Mouse (Mus musculus) small intestine, adult 2 months (tissue): Measurements from ENCODE around the gene Rars2. TPM values are rescaled to one million over a fixed set of nuclear protein-coding genes. Genes with fewer than 3 reads are reported as not detected.
A peak's percentile ranks its signal among the peaks of the same experiment; 100 is the strongest.

ENCODE experiments used
- H3K27ac ChIP-seq: fragments of 200-500 bp; 2 replicates; pipeline ENCODE4 v1.5.1; 2012; ENCODE audit warnings: low read depth, low read length, control low read depth, inconsistent platforms; ENCODE audit not compliant: insufficient read depth
- H3K27me3 ChIP-seq: fragments of 200-500 bp; 2 replicates; pipeline ENCODE4 v1.6.1; 2012; ENCODE audit warnings: mild to moderate bottlenecking, moderate library complexity, low read length, inconsistent platforms; ENCODE audit not compliant: control insufficient read depth, insufficient read depth
- H3K36me3 ChIP-seq: fragments of 200-500 bp; 2 replicates; pipeline ENCODE4 v1.6.1; 2012; ENCODE audit warnings: mild to moderate bottlenecking, low read length, control low read depth, inconsistent platforms; ENCODE audit not compliant: control insufficient read depth, insufficient read depth
- H3K4me1 ChIP-seq: fragments of 200-500 bp; 2 replicates; pipeline ENCODE4 v1.6.1; 2012; ENCODE audit warnings: low read length, inconsistent platforms, mixed read lengths; ENCODE audit not compliant: control insufficient read depth, insufficient read depth, insufficient read length
- H3K4me3 ChIP-seq: fragments of 200-500 bp; 2 replicates; pipeline ENCODE4 v1.5.1; 2012; ENCODE audit warnings: low read depth, mild to moderate bottlenecking, control low read depth, inconsistent platforms, low read length, moderate library complexity
- CTCF ChIP-seq: fragments of 200-500 bp; IDR thresholded peaks from 2 replicates; pipeline ENCODE4 v1.5.1; 2012; ENCODE audit warnings: low read depth, mild to moderate bottlenecking, control low read depth, inconsistent platforms, low read length, moderate library complexity, mixed read lengths; ENCODE audit not compliant: insufficient replicate concordance, insufficient read length; ENCODE audit errors: extremely low read depth
- POLR2A ChIP-seq: fragments of 200-500 bp; IDR thresholded peaks from 2 replicates; pipeline ENCODE4 v1.6.1; 2012; ENCODE audit warnings: low read depth, mild to moderate bottlenecking, control low read depth, inconsistent platforms, low read length, moderate library complexity
- WGBS: fragments of 180-500 bp; shearing (Covaris S2); methylation state at CpG from one replicate; pipeline ENCODE4 v1.1.7; 2018; 5-methylcytosine and 5-hydroxymethylcytosine counted together
- polyA plus RNA-seq: library from polyadenylated mRNA; depleted of rRNA; stranded (reverse); fragments of >200 nt; gene quantifications from 2 replicates; pipeline ENCODE4 v1.2.3, GENCODE M21; 2012

The Rars2 gene
- polyA plus RNA-seq, 1 experiment: 5.6 TPM

- Histone ChIP-seq H3K4me1 (no peaks in the 10 kb centered on the region), H3K36me3 (peaks cover 40% of the 10 kb centered on the region), H3K27me3 (no peaks in the 10 kb centered on the region), H3K4me3 (no peak overlapping the region), H3K27ac (no peak overlapping the region)
- 94% methylated on average over 3 of the region's 3 CpGs for WGBS
- no peak for TF ChIP-seq CTCF
- TF ChIP-seq POLR2A: no peak
Observed at GRCm38 (mm10) chr4:34583427-34583826, 31.3 kb upstream of the Rars2 start.

- H3K4me3 ChIP-seq: no peak overlapping the region
- no peaks in the 10 kb centered on the region for H3K4me1 ChIP-seq
- peaks cover 32% of the 10 kb centered on the region for H3K36me3 ChIP-seq
- H3K27ac ChIP-seq: no peak overlapping the region
- 77% methylated on average over 7 of the region's 7 CpGs for WGBS
- no peaks in the 10 kb centered on the region for H3K27me3 ChIP-seq
- TF ChIP-seq POLR2A (no peak), CTCF (no peak)
Observed at GRCm38 (mm10) chr4:34584871-34585607, 29.7 kb upstream of the Rars2 start.

- TF ChIP-seq POLR2A: no peak
- no peak for TF ChIP-seq CTCF
- 95% methylated on average over 6 of the region's 6 CpGs for WGBS
- Histone ChIP-seq H3K27ac (no peak overlapping the region), H3K4me3 (no peak overlapping the region), H3K36me3 (peaks cover 37% of the 10 kb centered on the region), H3K4me1 (no peaks in the 10 kb centered on the region), H3K27me3 (no peaks in the 10 kb centered on the region)
Observed at GRCm38 (mm10) chr4:34603123-34603522, 11.6 kb upstream of the Rars2 start.

- 97% methylated on average over 10 of the region's 10 CpGs for WGBS
- Histone ChIP-seq H3K27me3 (no peaks in the 10 kb centered on the region), H3K4me1 (no peaks in the 10 kb centered on the region), H3K4me3 (no peak overlapping the region), H3K27ac (no peak overlapping the region), H3K36me3 (peaks cover 28% of the 10 kb centered on the region)
- TF ChIP-seq CTCF (no peak), POLR2A (no peak)
Observed at GRCm38 (mm10) chr4:34606658-34607057, 8.1 kb upstream of the Rars2 start.

GRCm38 (mm10) chr4:34613571-34614145 is 1.1 kb upstream of the Rars2 start:
- TF ChIP-seq CTCF (no peak), POLR2A (no peak)
- Histone ChIP-seq H3K27me3 (no peaks in the 10 kb centered on the region), H3K36me3 (peaks cover 4% of the 10 kb centered on the region; the same call in 1 of the 2 replicates), H3K4me1 (peaks cover 4% of the 10 kb centered on the region), H3K4me3 (no peak overlapping the region), H3K27ac (no peak overlapping the region)
- WGBS: 32% methylated on average over 6 of the region's 6 CpGs

GRCm38 (mm10) chr4:34615303-34615702 is 546 bp downstream of the Rars2 start:
- no peaks in the 10 kb centered on the region for H3K27me3 ChIP-seq
- H3K4me3 ChIP-seq: peak overlapping the region; percentile 95
- peak overlapping the region; percentile 68 for H3K27ac ChIP-seq
- WGBS: under 1% methylated on average over 13 of the region's 13 CpGs
- TF ChIP-seq POLR2A (no peak), CTCF (no peak)
- peaks cover 7% of the 10 kb centered on the region for H3K4me1 ChIP-seq
- no peaks in the 10 kb centered on the region for H3K36me3 ChIP-seq

- peak overlapping the region; percentile 95 for H3K4me3 ChIP-seq
- WGBS: 24% methylated on average over 8 of the region's 8 CpGs
Observed at GRCm38 (mm10) chr4:34616146-34616545, 1.4 kb downstream of the Rars2 start.

More at GRCm38 (mm10) chr4:34616146-34616545, 1.4 kb downstream of the Rars2 start:
- no peak for TF ChIP-seq CTCF
- no peak for TF ChIP-seq POLR2A
- Histone ChIP-seq H3K27me3 (no peaks in the 10 kb centered on the region), H3K36me3 (no peaks in the 10 kb centered on the region), H3K27ac (peak overlapping the region; percentile 68), H3K4me1 (peaks cover 7% of the 10 kb centered on the region)
